Mouse (Mus musculus): ENCODE results near the gene Kdelc2. TPM values are rescaled to one million over a fixed set of nuclear protein-coding genes. Genes with fewer than 3 reads are reported as not detected.

Kdelc2 gene
- polyA plus RNA-seq, 1 experiment from 2014 or later: 19.3 TPM

- H3K27ac ChIP-seq (ENCODE audit: low read depth, low read length): no peak overlapping the region
- no peaks in the 10 kb centered on the region for H3K27me3 ChIP-seq (ENCODE audit: control insufficient read depth, insufficient read depth, low read length)
- H3K4me1 ChIP-seq (ENCODE audit: control insufficient read depth, insufficient read depth, low read length): no peaks in the 10 kb centered on the region
- 41% methylated on average over 5 of the region's 5 CpGs for WGBS (ENCODE audit: insufficient replicate concordance)
- no peak overlapping the region for H3K9ac ChIP-seq (ENCODE audit: low read depth, low read length)
- ATAC-seq (replicated peaks; ENCODE audit: insufficient number of reproducible peaks, low FRiP score, low TSS enrichment): no peak
- H3K4me2 ChIP-seq: no peak overlapping the region
- H3K9me3 ChIP-seq (replicated peaks; ENCODE audit: control insufficient read depth, low read length): no peaks in the 10 kb centered on the region
- H3K36me3 ChIP-seq (ENCODE audit: control insufficient read depth, insufficient read depth, low read length): no peaks in the 10 kb centered on the region
- no peak overlapping the region for H3K4me3 ChIP-seq (ENCODE audit: low read depth, low read length)
Measured at GRCm38 (mm10) chr9:53377597-53377996, 6.2 kb upstream of the Kdelc2 start.

GRCm38 (mm10) chr9:53378171-53378570, 5.7 kb upstream of the Kdelc2 start:
- no peak overlapping the region for H3K4me3 ChIP-seq (ENCODE audit: low read depth, low read length)
- 79% methylated on average over 3 of the region's 3 CpGs for WGBS (ENCODE audit: insufficient replicate concordance)

GRCm38 (mm10) chr9:53380595-53380994, 3.2 kb upstream of the Kdelc2 start:
- H3K27me3 ChIP-seq (ENCODE audit: control insufficient read depth, insufficient read depth, low read length): no peaks in the 10 kb centered on the region

More at GRCm38 (mm10) chr9:53378171-53378570, 5.7 kb upstream of the Kdelc2 start:
- no peaks in the 10 kb centered on the region for H3K36me3 ChIP-seq (ENCODE audit: control insufficient read depth, insufficient read depth, low read length)
- H3K9me3 ChIP-seq (replicated peaks; ENCODE audit: control insufficient read depth, low read length): no peaks in the 10 kb centered on the region
- H3K27me3 ChIP-seq (ENCODE audit: control insufficient read depth, insufficient read depth, low read length): no peaks in the 10 kb centered on the region
- ATAC-seq (replicated peaks; ENCODE audit: insufficient number of reproducible peaks, low FRiP score, low TSS enrichment): no peak
- no peak overlapping the region for H3K4me2 ChIP-seq
- H3K9ac ChIP-seq (ENCODE audit: low read depth, low read length): no peak overlapping the region
- H3K4me1 ChIP-seq (ENCODE audit: control insufficient read depth, insufficient read depth, low read length): no peaks in the 10 kb centered on the region
- no peak overlapping the region for H3K27ac ChIP-seq (ENCODE audit: low read depth, low read length)

GRCm38 (mm10) chr9:53381113-53381615, 2.7 kb upstream of the Kdelc2 start:
- ATAC-seq (replicated peaks; ENCODE audit: insufficient number of reproducible peaks, low FRiP score, low TSS enrichment): no peak
- H3K4me3 ChIP-seq (ENCODE audit: low read depth, low read length): no peak overlapping the region
- H3K9ac ChIP-seq (ENCODE audit: low read depth, low read length): no peak overlapping the region
- WGBS (ENCODE audit: insufficient replicate concordance): 74% methylated on average over 5 of the region's 5 CpGs
- no peaks in the 10 kb centered on the region for H3K9me3 ChIP-seq (replicated peaks; ENCODE audit: control insufficient read depth, low read length)
- no peaks in the 10 kb centered on the region for H3K27me3 ChIP-seq (ENCODE audit: control insufficient read depth, insufficient read depth, low read length)
- H3K36me3 ChIP-seq (ENCODE audit: control insufficient read depth, insufficient read depth, low read length): no peaks in the 10 kb centered on the region
- H3K4me2 ChIP-seq: no peak overlapping the region
- H3K4me1 ChIP-seq (ENCODE audit: control insufficient read depth, insufficient read depth, low read length): no peaks in the 10 kb centered on the region
- H3K27ac ChIP-seq (ENCODE audit: low read depth, low read length): no peak overlapping the region

More at GRCm38 (mm10) chr9:53380595-53380994, 3.2 kb upstream of the Kdelc2 start:
- H3K4me1 ChIP-seq (ENCODE audit: control insufficient read depth, insufficient read depth, low read length): no peaks in the 10 kb centered on the region
- H3K27ac ChIP-seq (ENCODE audit: low read depth, low read length): no peak overlapping the region
- 49% methylated on average over 2 of the region's 2 CpGs for WGBS (ENCODE audit: insufficient replicate concordance)
- no peaks in the 10 kb centered on the region for H3K9me3 ChIP-seq (replicated peaks; ENCODE audit: control insufficient read depth, low read length)
- ATAC-seq (replicated peaks; ENCODE audit: insufficient number of reproducible peaks, low FRiP score, low TSS enrichment): no peak
- H3K9ac ChIP-seq (ENCODE audit: low read depth, low read length): no peak overlapping the region
- H3K4me3 ChIP-seq (ENCODE audit: low read depth, low read length): no peak overlapping the region
- no peaks in the 10 kb centered on the region for H3K36me3 ChIP-seq (ENCODE audit: control insufficient read depth, insufficient read depth, low read length)
- no peak overlapping the region for H3K4me2 ChIP-seq

- H3K27ac ChIP-seq (ENCODE audit: low read depth, low read length): peak overlapping the region; percentile 93
- no peak for ATAC-seq (replicated peaks; ENCODE audit: insufficient number of reproducible peaks, low FRiP score, low TSS enrichment)
- no peaks in the 10 kb centered on the region for H3K4me1 ChIP-seq (ENCODE audit: control insufficient read depth, insufficient read depth, low read length)
- H3K9me3 ChIP-seq (replicated peaks; ENCODE audit: control insufficient read depth, low read length): no peaks in the 10 kb centered on the region
- peak overlapping the region; percentile 79 for H3K4me2 ChIP-seq
- WGBS (ENCODE audit: insufficient replicate concordance): 13% methylated on average over 8 of the region's 8 CpGs
- H3K4me3 ChIP-seq (ENCODE audit: low read depth, low read length): peak overlapping the region; percentile 79
- no peaks in the 10 kb centered on the region for H3K36me3 ChIP-seq (ENCODE audit: control insufficient read depth, insufficient read depth, low read length)
- H3K9ac ChIP-seq (ENCODE audit: low read depth, low read length): peak overlapping the region; percentile 94
- no peaks in the 10 kb centered on the region for H3K27me3 ChIP-seq (ENCODE audit: control insufficient read depth, insufficient read depth, low read length)
Measured at GRCm38 (mm10) chr9:53384873-53385272, 1.0 kb downstream of the Kdelc2 start.

GRCm38 (mm10) chr9:53387431-53387830, 3.6 kb downstream of the Kdelc2 start:
- H3K27me3 ChIP-seq (ENCODE audit: control insufficient read depth, insufficient read depth, low read length): no peaks in the 10 kb centered on the region
- ATAC-seq (replicated peaks; ENCODE audit: insufficient number of reproducible peaks, low FRiP score, low TSS enrichment): no peak
- H3K9ac ChIP-seq (ENCODE audit: low read depth, low read length): no peak overlapping the region
- H3K9me3 ChIP-seq (replicated peaks; ENCODE audit: control insufficient read depth, low read length): no peaks in the 10 kb centered on the region
- no peak overlapping the region for H3K4me3 ChIP-seq (ENCODE audit: low read depth, low read length)
- H3K36me3 ChIP-seq (ENCODE audit: control insufficient read depth, insufficient read depth, low read length): no peaks in the 10 kb centered on the region
- no peak overlapping the region for H3K4me2 ChIP-seq
- H3K4me1 ChIP-seq (ENCODE audit: control insufficient read depth, insufficient read depth, low read length): no peaks in the 10 kb centered on the region
- 61% methylated on average over 2 of the region's 2 CpGs for WGBS (ENCODE audit: insufficient replicate concordance)
- H3K27ac ChIP-seq (ENCODE audit: low read depth, low read length): no peak overlapping the region

GRCm38 (mm10) chr9:53389109-53389508, 5.3 kb downstream of the Kdelc2 start:
- Histone ChIP-seq H3K4me2 (no peak overlapping the region), H3K27me3 (ENCODE audit: control insufficient read depth, insufficient read depth, low read length) (no peaks in the 10 kb centered on the region), H3K9ac (ENCODE audit: low read depth, low read length) (no peak overlapping the region), H3K4me3 (ENCODE audit: low read depth, low read length) (no peak overlapping the region), H3K4me1 (ENCODE audit: control insufficient read depth, insufficient read depth, low read length) (no peaks in the 10 kb centered on the region), H3K27ac (ENCODE audit: low read depth, low read length) (no peak overlapping the region), H3K36me3 (ENCODE audit: control insufficient read depth, insufficient read depth, low read length) (no peaks in the 10 kb centered on the region), H3K9me3 (replicated peaks; ENCODE audit: control insufficient read depth, low read length) (no peaks in the 10 kb centered on the region)
- no peak for ATAC-seq (replicated peaks; ENCODE audit: insufficient number of reproducible peaks, low FRiP score, low TSS enrichment)
- 77% methylated on average over 3 of the region's 3 CpGs for WGBS (ENCODE audit: insufficient replicate concordance)

GRCm38 (mm10) chr9:53390136-53390535, 6.3 kb downstream of the Kdelc2 start:
- no peak for ATAC-seq (replicated peaks; ENCODE audit: insufficient number of reproducible peaks, low FRiP score, low TSS enrichment)

GRCm38 (mm10) chr9:53397685-53398387, 14.0 kb downstream of the Kdelc2 start:
- Histone ChIP-seq H3K27me3 (ENCODE audit: control insufficient read depth, insufficient read depth, low read length) (no peaks in the 10 kb centered on the region), H3K4me3 (ENCODE audit: low read depth, low read length) (no peak overlapping the region), H3K27ac (ENCODE audit: low read depth, low read length) (no peak overlapping the region), H3K9ac (ENCODE audit: low read depth, low read length) (no peak overlapping the region), H3K4me1 (ENCODE audit: control insufficient read depth, insufficient read depth, low read length) (0 out of 2 replicates have a peak, but pooled peaks cover 3% of the 10 kb centered on the region), H3K4me2 (no peak overlapping the region), H3K9me3 (replicated peaks; ENCODE audit: control insufficient read depth, low read length) (no peaks in the 10 kb centered on the region), H3K36me3 (ENCODE audit: control insufficient read depth, insufficient read depth, low read length) (no peaks in the 10 kb centered on the region)
- no peak for ATAC-seq (replicated peaks; ENCODE audit: insufficient number of reproducible peaks, low FRiP score, low TSS enrichment)
- WGBS (ENCODE audit: insufficient replicate concordance): 70% methylated on average over 13 of the region's 13 CpGs

More at GRCm38 (mm10) chr9:53390136-53390535, 6.3 kb downstream of the Kdelc2 start:
- H3K4me3 ChIP-seq (ENCODE audit: low read depth, low read length): no peak overlapping the region
- H3K9ac ChIP-seq (ENCODE audit: low read depth, low read length): no peak overlapping the region
- no peak overlapping the region for H3K4me2 ChIP-seq
- H3K9me3 ChIP-seq (replicated peaks; ENCODE audit: control insufficient read depth, low read length): no peaks in the 10 kb centered on the region
- no peaks in the 10 kb centered on the region for H3K27me3 ChIP-seq (ENCODE audit: control insufficient read depth, insufficient read depth, low read length)
- no peaks in the 10 kb centered on the region for H3K36me3 ChIP-seq (ENCODE audit: control insufficient read depth, insufficient read depth, low read length)
- no peaks in the 10 kb centered on the region for H3K4me1 ChIP-seq (ENCODE audit: control insufficient read depth, insufficient read depth, low read length)
- 74% methylated on average over 7 of the region's 7 CpGs for WGBS (ENCODE audit: insufficient replicate concordance)
- H3K27ac ChIP-seq (ENCODE audit: low read depth, low read length): no peak overlapping the region

Data from heart, embryonic 11.5 days (tissue).